Mouse (Mus musculus): Measurements from ENCODE around the gene Mtcp1.
A peak's percentile ranks its signal among the peaks of the same experiment; 100 is the strongest.

Mtcp1 gene

DNA sequence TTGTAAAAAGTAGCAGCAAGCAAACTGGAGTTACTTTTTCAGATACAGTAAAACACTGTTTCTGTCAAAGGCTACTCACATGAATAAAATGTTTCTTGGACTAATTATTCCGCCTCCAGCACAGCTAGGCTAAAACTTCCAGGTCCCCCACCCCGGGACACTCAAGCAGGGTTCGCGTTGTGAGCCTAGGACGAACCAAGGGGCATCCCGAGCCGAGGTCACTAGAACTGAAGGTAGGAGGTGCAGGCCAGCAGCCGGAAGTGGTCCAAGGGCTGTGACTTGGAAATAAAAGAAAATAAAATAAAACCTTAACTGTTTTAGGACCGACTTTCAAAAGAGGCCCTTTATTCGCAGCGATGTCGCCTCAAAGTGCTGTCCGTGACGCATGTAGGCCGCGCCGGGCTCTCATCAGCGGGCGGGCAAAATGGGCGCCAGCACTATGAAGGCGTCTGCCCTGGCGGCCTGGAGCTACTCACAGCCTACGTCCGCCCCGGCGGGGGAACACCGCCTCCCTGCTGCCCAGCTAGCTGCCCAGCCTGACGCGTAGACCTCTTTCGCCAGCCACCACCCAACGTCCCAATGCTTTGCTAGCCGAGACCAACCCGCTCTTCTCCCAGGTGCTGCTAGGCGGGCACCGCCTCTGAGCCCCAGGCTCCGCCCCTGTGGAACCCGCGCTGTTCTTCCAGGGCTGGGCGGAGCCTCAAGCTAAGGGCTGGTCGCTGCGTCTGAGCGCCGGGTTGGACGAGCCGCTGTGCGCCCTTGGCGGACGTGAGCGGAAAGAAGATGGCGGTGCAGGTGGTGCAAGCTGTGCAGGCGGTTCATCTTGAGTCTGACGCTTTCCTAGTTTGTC lies at the start of gene Mtcp1, which contains the start of the genes Cmc4 and Brcc3:
Gene Mtcp1, minus strand, starts transcription at position 653 of the 850 bp plus-strand sequence.
Gene Cmc4, minus strand, starts transcription at position 649 of the 850 bp plus-strand sequence.
Gene Brcc3, plus strand, starts transcription at position 693 of the 850 bp plus-strand sequence.
- peak; percentile 92 for DNase-seq (ENCODE audit: low read depth)

DNA sequence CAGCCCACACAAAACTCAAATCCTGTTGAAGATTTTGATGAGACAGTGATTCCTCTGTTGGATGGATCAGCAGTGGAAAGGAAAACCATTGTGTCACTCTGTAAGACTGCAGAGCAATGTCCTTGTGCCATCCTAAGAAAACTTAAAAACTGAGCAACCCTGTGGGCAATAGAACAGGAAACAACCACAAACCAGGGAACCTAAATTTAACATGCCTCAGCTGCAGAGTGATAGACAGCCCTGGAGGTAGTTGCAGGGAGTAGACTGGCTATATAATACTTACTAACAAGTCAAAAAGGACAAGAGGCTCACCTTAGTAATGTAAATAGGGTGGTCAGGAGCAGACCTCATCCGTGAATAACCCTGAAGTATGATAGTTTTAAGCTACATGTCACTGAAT lies 38.2 kb upstream of the Mtcp1 start:
- DNase-seq (ENCODE audit: low read depth), result no peak

DNA sequence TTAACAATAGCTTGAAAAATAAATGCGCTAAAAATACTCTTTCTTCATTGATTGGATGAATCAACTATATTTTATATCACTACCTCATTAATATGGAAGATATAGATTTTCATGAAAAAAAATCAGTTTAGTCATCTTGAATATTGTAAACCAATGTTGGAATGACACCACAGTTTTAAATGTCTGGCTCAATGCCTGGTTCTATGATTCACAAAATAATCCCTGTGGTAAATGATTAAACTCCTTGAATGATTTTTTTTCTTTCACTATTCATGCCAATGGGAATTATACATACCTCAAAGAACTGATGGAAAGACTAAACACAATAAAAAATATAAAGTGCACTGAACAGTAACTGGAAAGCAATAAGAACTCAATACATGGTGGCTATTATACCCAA lies 6.7 kb downstream of the Mtcp1 start:
- no peak for DNase-seq (ENCODE audit: low read depth)

DNA sequence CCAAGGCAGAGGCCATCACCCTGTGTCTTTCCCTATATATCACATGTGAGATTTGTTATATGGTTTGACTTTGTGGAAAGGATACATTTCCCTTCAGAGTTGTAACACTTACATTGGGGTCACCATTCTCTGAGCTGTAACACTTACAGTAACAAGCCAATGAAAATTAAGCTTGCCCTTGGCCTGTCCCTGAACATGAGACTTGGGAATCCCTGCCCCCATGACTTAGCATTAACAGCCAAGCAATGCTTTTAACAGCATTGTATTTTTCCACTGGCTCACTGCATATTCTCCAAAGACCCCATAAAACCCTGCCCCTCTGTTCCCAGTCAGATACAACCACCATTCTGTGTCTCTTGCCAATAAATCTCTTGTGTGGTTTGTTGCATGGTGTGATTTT lies 13.0 kb downstream of the Mtcp1 start:
- DNase-seq (ENCODE audit: low read depth), result no peak

DNA sequence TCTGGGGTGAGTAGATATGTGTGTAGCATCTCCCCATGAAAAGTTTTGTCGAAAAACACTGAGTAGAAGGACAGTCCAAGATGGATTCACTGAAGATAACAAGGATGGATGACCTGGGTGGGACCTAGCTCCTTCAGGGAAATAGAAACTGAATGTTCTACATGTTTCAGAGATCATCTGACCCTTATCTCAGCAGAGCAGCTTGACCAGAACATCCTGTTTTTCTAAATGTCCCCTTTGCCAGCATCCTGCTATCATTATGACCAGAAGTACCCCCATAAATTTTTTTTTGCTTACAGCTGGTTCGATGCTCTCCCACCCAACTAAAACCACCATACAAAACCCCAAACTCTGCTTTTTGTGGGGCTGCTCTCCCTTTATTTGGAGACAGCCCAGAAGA lies 13.7 kb downstream of the Mtcp1 start:
- no peak for DNase-seq (ENCODE audit: low read depth)

DNA sequence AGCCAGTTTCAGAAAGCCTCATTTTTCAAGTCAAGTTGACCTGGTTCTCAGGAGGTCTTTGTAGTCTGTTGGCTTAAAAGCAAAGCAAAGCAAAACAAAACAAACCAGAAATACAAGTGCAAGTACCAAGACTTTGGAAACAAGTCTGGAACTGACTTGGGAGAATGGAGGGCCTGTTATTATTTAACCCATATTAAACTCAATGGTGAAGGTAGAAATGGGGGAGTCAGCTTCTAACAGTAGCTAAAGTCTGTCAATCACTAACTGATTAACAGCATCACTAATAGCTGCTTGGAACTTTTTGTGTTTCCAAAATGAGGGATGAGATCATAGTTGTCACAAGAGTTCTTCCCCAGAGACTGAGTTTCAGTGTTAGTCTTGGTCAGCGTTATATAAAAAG lies 16.9 kb downstream of the Mtcp1 start:
- DNase-seq (ENCODE audit: low read depth), result no peak

DNA sequence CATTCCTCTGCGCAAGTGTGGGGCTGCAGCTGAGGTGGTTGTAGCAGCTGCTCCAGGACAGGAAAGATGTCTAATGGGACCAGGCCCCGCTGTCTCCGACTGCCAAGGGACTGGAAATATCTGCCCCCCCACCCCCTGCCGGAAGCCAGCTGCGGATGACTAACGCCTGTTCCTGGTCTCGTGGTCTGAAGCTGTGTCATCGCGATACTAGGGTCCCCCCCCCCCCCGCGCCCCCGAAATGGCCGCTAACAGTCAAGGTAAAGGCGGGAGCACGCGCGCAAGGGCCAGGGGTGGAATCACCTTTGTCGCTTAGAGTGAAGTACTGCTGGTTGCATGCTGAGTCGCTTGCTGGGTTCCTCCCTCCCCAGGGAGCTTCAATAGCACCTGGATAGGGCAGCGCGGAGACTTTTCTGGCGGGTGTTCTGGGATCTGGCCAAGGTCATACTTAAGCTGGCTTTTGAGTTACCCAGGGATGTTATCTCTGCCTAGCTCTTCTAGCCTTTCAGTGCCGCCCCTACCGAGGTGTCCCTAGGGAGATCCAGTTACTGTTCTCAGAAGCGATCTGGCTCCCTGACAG lies 34.1 kb downstream of the Mtcp1 start, which contains the start of the genes Fundc2 and F8:
Gene Fundc2, plus strand, starts transcription at position 205 of the 577 bp plus-strand sequence.
Gene F8, minus strand, starts transcription at position 421 of the 577 bp plus-strand sequence.
- DNase-seq (ENCODE audit: low read depth), result peak; percentile 81

DNA sequence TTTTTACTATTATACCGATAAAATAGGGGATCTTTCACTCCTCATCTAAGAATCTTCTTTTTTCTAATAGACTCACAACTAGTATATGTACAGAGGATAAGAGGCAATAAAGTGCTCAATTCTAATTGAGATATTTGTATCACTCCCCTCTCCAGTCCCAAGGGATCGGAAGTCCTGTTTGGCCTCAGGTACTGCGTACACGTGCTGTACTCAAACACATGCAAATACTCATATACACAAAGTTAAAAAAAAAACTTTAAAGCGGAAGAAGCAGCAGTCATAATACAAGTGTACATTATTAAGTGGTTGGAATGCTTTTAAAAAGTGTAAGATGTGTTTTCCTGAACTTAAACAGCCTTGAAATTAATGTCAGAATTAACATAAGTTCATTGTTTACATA lies 34.7 kb downstream of the Mtcp1 start:
- no peak for DNase-seq (ENCODE audit: low read depth)

DNA sequence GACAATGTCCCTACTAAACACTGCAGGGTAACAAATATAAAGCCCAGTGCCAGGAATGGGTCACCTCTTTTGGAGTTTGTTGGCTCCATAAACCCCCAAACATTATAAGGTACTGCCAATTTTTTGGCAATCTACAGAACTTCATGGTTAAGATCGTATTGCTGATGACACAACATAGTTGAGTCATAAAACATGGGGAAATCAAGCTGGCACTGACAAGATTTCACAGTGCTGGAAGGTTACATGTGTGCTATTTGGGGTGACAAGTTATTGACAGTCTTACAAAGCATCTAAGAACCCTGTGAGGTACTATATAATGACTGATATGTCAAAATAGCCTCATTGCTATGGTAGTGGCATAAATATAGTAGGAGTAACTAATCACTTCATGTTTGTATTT lies 35.2 kb downstream of the Mtcp1 start:
- peak; percentile 1 for DNase-seq (ENCODE audit: low read depth)

DNA sequence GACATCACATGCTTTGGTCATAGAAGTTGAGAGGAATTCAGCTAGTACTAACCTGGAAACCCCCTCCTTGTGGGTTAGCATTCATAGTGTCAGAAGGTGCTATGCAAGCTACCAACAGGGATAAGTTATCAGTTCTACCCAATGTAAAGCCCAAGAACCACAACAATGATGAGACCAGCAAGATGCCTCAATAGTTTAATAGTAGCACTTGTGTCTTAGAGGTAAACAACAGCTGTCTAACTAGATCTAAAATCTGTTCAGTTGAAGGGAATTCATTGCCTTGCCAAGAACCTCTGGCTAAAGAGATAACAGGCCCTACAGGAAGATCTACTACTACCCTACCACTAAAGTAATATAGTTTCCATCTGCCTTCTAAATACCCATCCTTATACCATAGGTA lies 39.6 kb downstream of the Mtcp1 start:
- DNase-seq (ENCODE audit: low read depth), result no peak

DNA sequence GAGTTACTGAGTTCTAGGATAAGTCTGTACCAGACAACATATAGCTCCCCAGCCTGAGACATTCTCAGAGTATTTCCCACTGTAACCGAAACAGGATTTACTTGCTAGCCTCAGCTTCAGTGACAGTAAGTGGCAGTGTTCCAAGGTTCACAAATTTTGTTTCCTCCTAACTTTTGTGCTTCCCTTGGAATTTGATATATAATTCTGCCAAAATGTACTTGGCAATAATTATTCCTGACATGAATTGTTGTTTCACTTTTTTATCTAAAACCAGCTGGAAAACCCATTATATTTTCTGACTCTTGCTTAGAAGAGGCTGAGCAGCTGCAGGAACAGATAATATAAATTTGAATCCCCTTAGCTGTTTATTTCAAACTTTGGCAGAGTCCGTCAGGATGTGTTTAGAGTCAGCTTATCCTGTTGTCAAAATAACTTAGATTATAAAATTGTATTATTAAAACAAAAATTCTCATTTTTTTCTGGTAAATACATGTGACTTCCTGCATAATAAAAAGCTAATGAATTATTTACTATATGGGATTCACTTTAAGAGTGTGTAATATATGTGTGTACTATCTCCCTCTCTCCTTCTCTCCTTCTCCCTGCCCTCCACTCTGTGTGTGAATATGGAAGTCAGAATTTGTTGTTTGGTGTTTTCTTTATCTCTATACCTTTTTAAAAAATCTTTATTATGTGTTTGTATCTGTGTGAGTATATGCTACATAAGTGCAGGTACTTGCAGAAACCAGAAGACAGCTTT lies 43.5 kb downstream of the Mtcp1 start:
- DNase-seq (ENCODE audit: low read depth), result no peak

DNA sequence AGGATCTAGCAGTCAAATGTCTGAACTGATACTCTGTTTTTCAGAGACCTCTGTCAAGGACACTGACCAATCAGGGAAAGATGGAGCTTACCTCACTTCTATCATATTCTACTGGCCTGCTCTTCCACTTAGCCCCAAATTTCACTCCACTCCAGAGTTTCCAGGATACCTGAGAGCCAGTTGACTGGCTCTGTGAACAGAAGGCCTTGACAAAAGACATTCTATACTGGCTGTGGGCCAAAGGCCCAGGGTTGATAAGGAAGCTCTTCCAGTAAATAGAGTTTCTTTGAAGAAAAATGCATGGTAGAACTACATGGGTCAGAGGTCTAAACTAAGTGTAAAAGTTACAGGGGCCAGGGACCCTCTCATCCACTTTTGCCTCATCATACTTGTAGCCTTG lies 46.2 kb downstream of the Mtcp1 start:
- DNase-seq (ENCODE audit: low read depth), result no peak

All from induced T-regulatory cell, adult 2 months (primary cell).